Mouse (Mus musculus) E14TG2a.4 (cell line): ENCODE measurements around the gene Tsc22d1.

Experiments used
- H3K27me3 ChIP-seq: 2 replicates; pipeline ENCODE4 v1.6.1; 2014; ENCODE audit warnings: low read length, control low read depth; ENCODE audit not compliant: insufficient read depth
- H3K36me3 ChIP-seq: 2 replicates; pipeline ENCODE4 v1.6.1; 2014; ENCODE audit warnings: low read length, control low read depth; ENCODE audit not compliant: insufficient read depth
- H3K4me1 ChIP-seq: replicated peaks from 2 replicates; pipeline ENCODE4 v1.6.1; 2014; ENCODE audit warnings: low read depth, low read length, control low read depth
- H3K4me3 ChIP-seq: replicated peaks from 2 replicates; pipeline ENCODE4 v1.5.1; 2014; ENCODE audit warnings: mild to moderate bottlenecking, low read length
- H3K9me3 ChIP-seq: 2 replicates; pipeline ENCODE4 v1.6.1; 2014; ENCODE audit warnings: low read length, control low read depth
- CTCF ChIP-seq: conservative IDR thresholded peaks from 2 replicates; pipeline ENCODE4 v1.5.1; 2014; ENCODE audit warnings: low read length
- NANOG ChIP-seq: IDR thresholded peaks from 2 replicates; pipeline ENCODE4 v1.6.1; 2014; ENCODE audit warnings: borderline replicate concordance, low read length, mixed read lengths
- POU5F1 ChIP-seq: IDR thresholded peaks from 2 replicates; pipeline ENCODE4 v1.6.1; 2014; ENCODE audit warnings: low read length, borderline replicate concordance

The Tsc22d1 gene

GRCm38 (mm10) chr14:76499492-76499891 lies 84.7 kb downstream of the Tsc22d1 start:
- Histone ChIP-seq H3K27me3 (no peaks in the 10 kb centered on the region), H3K36me3 (no peaks in the 10 kb centered on the region), H3K4me3 (no peak overlapping the region), H3K4me1 (peaks cover 46% of the 10 kb centered on the region), H3K9me3 (no peaks in the 10 kb centered on the region)
- no peak for TF ChIP-seq NANOG
- TF ChIP-seq CTCF = no peak
- no peak for TF ChIP-seq POU5F1

GRCm38 (mm10) chr14:76500036-76500435 lies 85.3 kb downstream of the Tsc22d1 start:
- Histone ChIP-seq H3K27me3 (no peaks in the 10 kb centered on the region), H3K4me1 (peaks cover 42% of the 10 kb centered on the region), H3K4me3 (no peak overlapping the region), H3K36me3 (no peaks in the 10 kb centered on the region), H3K9me3 (no peaks in the 10 kb centered on the region)
- no peak for TF ChIP-seq CTCF
- TF ChIP-seq POU5F1 = no peak
- no peak for TF ChIP-seq NANOG

DNA sequence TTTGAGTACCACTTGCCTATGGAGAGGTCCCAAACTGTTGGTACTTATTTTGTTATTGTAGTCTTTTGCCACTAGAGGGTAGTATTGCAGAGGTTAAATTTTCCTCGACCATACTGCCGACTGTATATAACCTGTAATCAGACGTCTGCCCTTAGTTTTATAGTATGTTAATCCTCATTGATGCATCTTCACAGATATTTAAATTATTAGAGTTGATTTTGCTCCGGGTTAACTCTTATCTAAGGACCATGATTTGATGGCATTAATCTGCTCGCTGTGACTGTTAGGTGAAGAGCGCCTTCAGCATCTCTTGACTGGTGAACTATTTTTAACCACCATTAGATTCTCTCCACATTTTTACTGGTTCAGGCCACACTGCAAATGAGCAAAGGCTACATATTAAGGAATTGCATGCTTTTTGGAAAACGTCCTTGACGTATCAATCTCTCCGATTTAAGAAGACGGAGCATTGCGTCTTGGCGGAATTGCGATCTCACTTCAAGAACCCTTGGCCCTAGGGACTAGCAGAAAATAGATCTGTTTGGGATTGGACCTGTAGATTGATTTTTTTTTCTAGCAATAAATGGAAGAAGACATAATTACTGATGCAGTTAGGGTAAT lies 88.6 kb downstream of the Tsc22d1 start:
- H3K36me3 ChIP-seq = peaks cover 23% of the 10 kb centered on the region
- H3K9me3 ChIP-seq = no peaks in the 10 kb centered on the region
- peaks cover 42% of the 10 kb centered on the region for H3K4me1 ChIP-seq
- H3K4me3 ChIP-seq = peak overlapping the region; percentile 90
- H3K27me3 ChIP-seq = no peaks in the 10 kb centered on the region
- TF ChIP-seq POU5F1 (no peak), CTCF (peak; percentile 28; the same call in 1 of the 2 replicates), NANOG (no peak)

GRCm38 (mm10) chr14:76504121-76504737 lies 89.5 kb downstream of the Tsc22d1 start:
- Histone ChIP-seq H3K4me1 (peaks cover 42% of the 10 kb centered on the region), H3K9me3 (no peaks in the 10 kb centered on the region), H3K36me3 (peaks cover 25% of the 10 kb centered on the region), H3K4me3 (peak overlapping the region; percentile 90), H3K27me3 (no peaks in the 10 kb centered on the region)
- TF ChIP-seq NANOG = no peak

DNA sequence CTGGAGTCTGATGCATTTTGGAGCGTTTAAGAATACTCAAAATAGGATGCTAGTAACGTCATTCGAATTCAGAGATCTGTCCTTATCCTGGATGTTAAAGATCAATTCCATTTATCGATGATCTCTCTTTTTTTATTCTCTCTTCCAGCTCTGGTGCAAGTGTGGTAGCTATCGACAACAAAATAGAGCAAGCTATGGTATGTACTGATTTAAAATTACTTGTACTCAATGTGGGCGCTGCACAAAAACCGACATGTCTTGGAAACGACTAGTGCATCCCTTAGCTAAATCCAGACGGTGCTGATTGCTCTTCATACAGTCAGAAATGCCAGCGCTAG lies 90.3 kb downstream of the Tsc22d1 start:
- Histone ChIP-seq H3K27me3 (no peaks in the 10 kb centered on the region), H3K9me3 (no peaks in the 10 kb centered on the region), H3K36me3 (peaks cover 25% of the 10 kb centered on the region), H3K4me1 (peaks cover 40% of the 10 kb centered on the region), H3K4me3 (peak overlapping the region; percentile 90)
- TF ChIP-seq CTCF (no peak), NANOG (no peak), POU5F1 (no peak)

- H3K27me3 ChIP-seq = no peaks in the 10 kb centered on the region
- TF ChIP-seq POU5F1 (no peak), NANOG (no peak), CTCF (no peak)
- peaks cover 25% of the 10 kb centered on the region for H3K36me3 ChIP-seq
- peaks cover 40% of the 10 kb centered on the region for H3K4me1 ChIP-seq
- peak overlapping the region; percentile 90 for H3K4me3 ChIP-seq
- no peaks in the 10 kb centered on the region for H3K9me3 ChIP-seq
Observed at GRCm38 (mm10) chr14:76505439-76506220, 90.9 kb downstream of the Tsc22d1 start.

DNA sequence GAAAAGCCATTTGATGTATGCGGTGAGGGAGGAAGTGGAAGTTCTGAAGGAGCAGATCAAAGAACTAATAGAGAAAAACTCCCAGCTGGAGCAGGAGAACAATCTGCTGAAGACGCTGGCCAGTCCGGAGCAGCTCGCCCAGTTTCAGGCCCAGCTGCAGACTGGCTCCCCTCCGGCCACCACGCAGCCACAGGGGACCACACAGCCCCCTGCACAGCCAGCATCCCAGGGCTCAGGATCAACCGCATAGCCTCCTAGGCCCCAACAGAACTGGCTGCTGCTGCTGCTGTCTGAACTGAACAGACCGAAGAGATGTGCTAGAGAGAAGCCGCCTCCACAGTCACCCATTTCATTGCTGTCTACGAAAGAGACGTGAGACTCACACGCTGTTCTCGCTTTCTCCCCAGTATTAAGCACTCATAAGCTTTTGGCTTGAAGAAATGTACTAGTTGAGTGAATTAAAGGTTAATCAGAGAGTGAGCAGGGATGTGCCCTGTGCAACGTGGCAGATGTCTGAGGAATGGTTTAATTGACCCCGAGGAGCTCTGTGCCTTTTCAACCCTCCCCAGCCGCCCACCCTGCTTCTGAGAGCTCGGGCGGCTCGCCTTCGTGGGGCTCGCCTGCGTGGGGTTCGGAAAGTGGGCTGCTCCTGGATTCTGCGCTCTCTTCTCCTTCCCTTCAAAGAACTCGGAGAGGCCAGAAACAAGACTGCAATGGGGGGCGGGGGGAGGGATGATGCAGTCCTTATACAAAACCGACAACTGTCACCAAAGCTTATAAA lies 91.9 kb downstream of the Tsc22d1 start:
- peaks cover 41% of the 10 kb centered on the region for H3K4me1 ChIP-seq
- H3K9me3 ChIP-seq = no peaks in the 10 kb centered on the region
- TF ChIP-seq CTCF (no peak), NANOG (no peak), POU5F1 (no peak)
- H3K27me3 ChIP-seq = no peaks in the 10 kb centered on the region
- peaks cover 25% of the 10 kb centered on the region for H3K36me3 ChIP-seq
- peak overlapping the region; percentile 90 for H3K4me3 ChIP-seq

GRCm38 (mm10) chr14:76507357-76507756 lies 92.6 kb downstream of the Tsc22d1 start:
- Histone ChIP-seq H3K36me3 (peaks cover 25% of the 10 kb centered on the region), H3K4me1 (peaks cover 46% of the 10 kb centered on the region), H3K27me3 (no peaks in the 10 kb centered on the region), H3K4me3 (peak overlapping the region; percentile 90), H3K9me3 (no peaks in the 10 kb centered on the region)
- TF ChIP-seq NANOG = no peak
- no peak for TF ChIP-seq POU5F1
- no peak for TF ChIP-seq CTCF
